Mouse (Mus musculus) spleen, adult 2 months (tissue): Measurements from ENCODE around the gene Preb.

Experiments
- CTCF ChIP-seq: fragments of 200-500 bp; IDR thresholded peaks from 2 replicates; pipeline ENCODE4 v1.5.1; 2011; ENCODE audit warnings: mild to moderate bottlenecking, inconsistent platforms; ENCODE audit not compliant: insufficient read depth, insufficient read length, insufficient replicate concordance; ENCODE audit errors: extremely low read depth
- POLR2A ChIP-seq: fragments of 200-500 bp; IDR thresholded peaks from 2 replicates; pipeline ENCODE4 v1.6.1; 2011; ENCODE audit warnings: low read depth, low read length, inconsistent platforms

GRCm38 (mm10) chr5:30927945-30928529, 32.1 kb downstream of the Preb start:
- TF ChIP-seq CTCF, result no peak
- TF ChIP-seq POLR2A, result no peak
